Mouse (Mus musculus): Measurements from ENCODE around the gene Ifit1. TPM values are rescaled to one million over a fixed set of nuclear protein-coding genes. Genes with fewer than 3 reads are reported as not detected.

Gene Ifit1
- polyA plus RNA-seq, 1 experiment from 2014 or later, result 1.0 TPM

- ATAC-seq (ENCODE audit: low read depth) (no peak), DNase-seq (ENCODE audit: low spot score) (no peak)
- no peaks in the 10 kb centered on the region for H3K9me3 ChIP-seq (ENCODE audit: control insufficient read depth, low read length)
These were observed 58.6 kb downstream of the Ifit1 start for GRCm38 (mm10) chr19:34699300-34699699.

More at GRCm38 (mm10) chr19:34699300-34699699, 58.6 kb downstream of the Ifit1 start:
- no peaks in the 10 kb centered on the region for H3K36me3 ChIP-seq (ENCODE audit: control insufficient read depth, insufficient read depth, low read length)
- no peaks in the 10 kb centered on the region for H3K27me3 ChIP-seq (replicated peaks; ENCODE audit: control insufficient read depth, insufficient read depth, low read length)
- no peak overlapping the region for H3K27ac ChIP-seq (replicated peaks; ENCODE audit: low read depth, low read length)
- H3K4me1 ChIP-seq (ENCODE audit: control insufficient read depth, insufficient read depth, low read length), result no peaks in the 10 kb centered on the region
- H3K4me2 ChIP-seq (ENCODE audit: low read depth, low read length), result no peak overlapping the region
- H3K9ac ChIP-seq (ENCODE audit: low read depth, low read length), result no peak overlapping the region
- WGBS, result 85% methylated on average over 2 of the region's 2 CpGs
- H3K4me3 ChIP-seq (ENCODE audit: low read depth, low read length), result no peak overlapping the region

Other genes with a start within 250 kb of the Ifit1 start
- gene Ch25h, start 165.7 kb upstream of the Ifit1 start, polyA plus RNA-seq (2014; fragmentation: Nextera tagmentation; extraction: Ambion mirVana), result 7.3 and 11.5 TPM in 2 replicates
- 46.3 and 49.5 TPM in 2 replicates for gene Lipa, start 113.4 kb upstream of the Ifit1 start, polyA plus RNA-seq (2014; fragmentation: Nextera tagmentation; extraction: Ambion mirVana)
- gene Ifit2, start 90.2 kb upstream of the Ifit1 start, polyA plus RNA-seq (2014; fragmentation: Nextera tagmentation; extraction: Ambion mirVana), result 9.5 and 10.3 TPM in 2 replicates
- 1.6 and 2.1 TPM in 2 replicates for gene Ifit3, start 57.3 kb upstream of the Ifit1 start, polyA plus RNA-seq (2014; fragmentation: Nextera tagmentation; extraction: Ambion mirVana)
- gene Ifit1bl1, start 38.9 kb upstream of the Ifit1 start, polyA plus RNA-seq (2014; fragmentation: Nextera tagmentation; extraction: Ambion mirVana), result 0.56 and 1.2 TPM in 2 replicates
- not detected in 2 replicates for gene Ifit3b, start 32.9 kb upstream of the Ifit1 start, polyA plus RNA-seq (2014; fragmentation: Nextera tagmentation; extraction: Ambion mirVana)
- 0.18 and 0.40 TPM in 2 replicates for gene Ifit1bl2, start 128 bp upstream of the Ifit1 start, polyA plus RNA-seq (2014; fragmentation: Nextera tagmentation; extraction: Ambion mirVana)
- 2.3 and 2.4 TPM in 2 replicates for gene Slc16a12, start 106.4 kb downstream of the Ifit1 start, polyA plus RNA-seq (2014; fragmentation: Nextera tagmentation; extraction: Ambion mirVana)
- gene Pank1, start 238.6 kb downstream of the Ifit1 start, polyA plus RNA-seq (2014; fragmentation: Nextera tagmentation; extraction: Ambion mirVana), result 5.8 and 7.7 TPM in 2 replicates